Mouse (Mus musculus): ENCODE measurements around the gene Sfxn1. TPM values are rescaled to one million over a fixed set of nuclear protein-coding genes. Genes with fewer than 3 reads are reported as not detected.

Gene Sfxn1
- polyA plus RNA-seq (2016; fragmentation: Nextera tagmentation; extraction: Ambion mirVana), result 83.4 and 84.9 TPM in 2 replicates

DNA sequence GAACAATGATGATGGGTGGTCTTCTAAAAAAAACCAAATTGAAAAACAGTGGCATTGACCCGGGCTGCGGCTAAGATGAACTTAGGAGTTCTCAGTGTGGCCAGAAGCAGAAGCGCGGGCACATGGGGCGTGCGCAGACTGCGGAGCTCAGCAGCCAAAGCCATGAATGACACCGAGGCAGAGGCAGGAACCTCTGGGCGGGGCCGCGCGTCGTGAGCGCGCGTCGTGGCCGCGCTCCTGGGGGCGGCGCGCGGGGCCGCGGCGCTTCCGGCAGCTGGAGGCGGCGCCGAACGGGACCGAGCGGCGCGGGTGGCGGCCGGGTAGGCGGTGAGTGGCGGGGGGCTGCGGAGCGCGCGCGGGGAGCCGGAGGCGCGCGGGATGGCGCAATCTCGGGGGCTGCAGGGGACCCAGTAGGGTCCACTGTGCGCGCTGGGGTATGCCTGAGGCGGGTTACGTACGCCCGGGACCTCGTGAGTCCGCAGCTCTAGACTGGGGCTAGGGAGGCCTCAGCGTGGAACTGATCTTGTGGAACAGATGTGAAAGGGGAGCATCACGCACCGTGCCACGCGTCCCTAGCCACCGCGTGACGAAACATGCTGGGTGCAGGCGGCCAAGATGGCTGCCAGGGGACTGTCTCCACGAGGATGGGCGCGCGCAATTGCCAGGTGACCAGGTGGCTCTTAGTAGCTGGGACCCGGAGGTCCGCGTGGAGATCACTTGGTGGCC is at the start of gene Sfxn1:
Gene Sfxn1, plus strand, starts transcription at position 264 of the 726 bp plus-strand sequence.
- Histone ChIP-seq H3K4me2 (peak within 1 kb of the TSS; percentile 64), H3K4me3 (replicated peaks) (peak within 1 kb of the TSS; percentile 69), H3K36me3 (replicated peaks) (no peaks in the 10 kb centered on the region), H3K9me3 (no peaks in the 10 kb centered on the region), H3K27ac (peak within 1 kb of the TSS; percentile 63), H3K4me1 (peaks cover 29% of the 10 kb centered on the region), H3K9ac (peak within 1 kb of the TSS; percentile 78), H3K27me3 (peaks cover 13% of the 10 kb centered on the region)
- peak; percentile 83 for ATAC-seq (ENCODE audit: low FRiP score)
- under 1% methylated on average over 74 of the region's 74 CpGs for WGBS

- Histone ChIP-seq H3K27ac (no peak overlapping the region), H3K27me3 (no peaks in the 10 kb centered on the region), H3K4me1 (no peaks in the 10 kb centered on the region), H3K36me3 (replicated peaks) (no peaks in the 10 kb centered on the region), H3K4me2 (no peak overlapping the region), H3K9ac (no peak overlapping the region), H3K4me3 (replicated peaks) (no peak overlapping the region), H3K9me3 (no peaks in the 10 kb centered on the region)
- ATAC-seq (ENCODE audit: low FRiP score), result no peak
- WGBS, result 77% methylated on average over 5 of the region's 5 CpGs
These were observed 48.4 kb upstream of the Sfxn1 start for GRCm38 (mm10) chr13:54023311-54023710.

GRCm38 (mm10) chr13:54027079-54027478 is 44.6 kb upstream of the Sfxn1 start:
- Histone ChIP-seq H3K36me3 (replicated peaks) (no peaks in the 10 kb centered on the region), H3K9ac (no peak overlapping the region), H3K9me3 (no peaks in the 10 kb centered on the region), H3K4me3 (replicated peaks) (no peak overlapping the region), H3K27ac (no peak overlapping the region), H3K4me1 (no peaks in the 10 kb centered on the region), H3K4me2 (no peak overlapping the region), H3K27me3 (no peaks in the 10 kb centered on the region)
- ATAC-seq (ENCODE audit: low FRiP score), result no peak
- WGBS, result 88% methylated on average over 7 of the region's 7 CpGs

DNA sequence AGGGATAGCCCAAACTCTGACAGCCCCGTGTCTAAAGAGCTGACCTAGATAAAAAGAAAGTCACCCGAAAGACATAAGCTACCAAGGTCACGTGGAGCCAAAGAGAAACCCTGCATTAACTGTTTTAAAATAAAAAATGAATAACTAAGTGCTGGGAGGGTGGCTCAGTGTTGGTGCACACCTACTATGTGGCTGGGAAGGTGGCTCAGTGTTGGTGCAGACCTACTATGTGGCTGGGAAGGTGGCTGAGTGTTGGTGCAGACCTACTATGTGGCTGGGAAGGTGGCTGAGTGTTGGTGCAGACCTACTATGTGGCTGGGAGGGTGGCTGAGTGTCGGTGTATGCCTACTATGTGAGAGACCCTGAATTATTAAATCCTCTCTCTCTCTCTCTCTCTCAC is 38.0 kb upstream of the Sfxn1 start:
- H3K9me3 ChIP-seq, result no peaks in the 10 kb centered on the region
- 86% methylated on average over 4 of the region's 4 CpGs for WGBS
- H3K36me3 ChIP-seq (replicated peaks), result no peaks in the 10 kb centered on the region
- H3K4me2 ChIP-seq, result no peak overlapping the region
- H3K4me3 ChIP-seq (replicated peaks), result no peak overlapping the region
- no peaks in the 10 kb centered on the region for H3K4me1 ChIP-seq
- ATAC-seq (ENCODE audit: low FRiP score), result no peak
- no peak overlapping the region for H3K9ac ChIP-seq
- no peak overlapping the region for H3K27ac ChIP-seq
- no peaks in the 10 kb centered on the region for H3K27me3 ChIP-seq

GRCm38 (mm10) chr13:54035541-54035940 is 36.1 kb upstream of the Sfxn1 start:
- no peaks in the 10 kb centered on the region for H3K4me1 ChIP-seq
- no peak overlapping the region for H3K27ac ChIP-seq
- H3K4me2 ChIP-seq, result no peak overlapping the region
- no peaks in the 10 kb centered on the region for H3K36me3 ChIP-seq (replicated peaks)
- no peak overlapping the region for H3K4me3 ChIP-seq (replicated peaks)
- no peaks in the 10 kb centered on the region for H3K9me3 ChIP-seq
- ATAC-seq (ENCODE audit: low FRiP score), result no peak
- no peaks in the 10 kb centered on the region for H3K27me3 ChIP-seq
- WGBS, result 77% methylated on average over 1 of the region's 1 CpGs
- no peak overlapping the region for H3K9ac ChIP-seq

- Histone ChIP-seq H3K4me3 (replicated peaks) (no peak overlapping the region), H3K9ac (no peak overlapping the region), H3K27ac (no peak overlapping the region), H3K36me3 (replicated peaks) (no peaks in the 10 kb centered on the region), H3K4me1 (no peaks in the 10 kb centered on the region), H3K9me3 (no peaks in the 10 kb centered on the region), H3K4me2 (no peak overlapping the region), H3K27me3 (peaks cover 5% of the 10 kb centered on the region; the same call in 1 of the 2 replicates)
- ATAC-seq (ENCODE audit: low FRiP score), result no peak
- 86% methylated on average over 4 of the region's 4 CpGs for WGBS
These were observed 33.7 kb upstream of the Sfxn1 start for GRCm38 (mm10) chr13:54037936-54038335.

- no peak overlapping the region for H3K4me3 ChIP-seq (replicated peaks)
- no peaks in the 10 kb centered on the region for H3K9me3 ChIP-seq
- H3K4me1 ChIP-seq, result no peaks in the 10 kb centered on the region
- H3K27ac ChIP-seq, result no peak overlapping the region
- peaks cover 11% of the 10 kb centered on the region; the same call in 1 of the 2 replicates for H3K27me3 ChIP-seq
- no peak overlapping the region for H3K9ac ChIP-seq
- no peaks in the 10 kb centered on the region for H3K36me3 ChIP-seq (replicated peaks)
- no peak for ATAC-seq (ENCODE audit: low FRiP score)
- H3K4me2 ChIP-seq, result no peak overlapping the region
- 87% methylated on average over 2 of the region's 2 CpGs for WGBS
These were observed 31.4 kb upstream of the Sfxn1 start for GRCm38 (mm10) chr13:54040256-54040655.

DNA sequence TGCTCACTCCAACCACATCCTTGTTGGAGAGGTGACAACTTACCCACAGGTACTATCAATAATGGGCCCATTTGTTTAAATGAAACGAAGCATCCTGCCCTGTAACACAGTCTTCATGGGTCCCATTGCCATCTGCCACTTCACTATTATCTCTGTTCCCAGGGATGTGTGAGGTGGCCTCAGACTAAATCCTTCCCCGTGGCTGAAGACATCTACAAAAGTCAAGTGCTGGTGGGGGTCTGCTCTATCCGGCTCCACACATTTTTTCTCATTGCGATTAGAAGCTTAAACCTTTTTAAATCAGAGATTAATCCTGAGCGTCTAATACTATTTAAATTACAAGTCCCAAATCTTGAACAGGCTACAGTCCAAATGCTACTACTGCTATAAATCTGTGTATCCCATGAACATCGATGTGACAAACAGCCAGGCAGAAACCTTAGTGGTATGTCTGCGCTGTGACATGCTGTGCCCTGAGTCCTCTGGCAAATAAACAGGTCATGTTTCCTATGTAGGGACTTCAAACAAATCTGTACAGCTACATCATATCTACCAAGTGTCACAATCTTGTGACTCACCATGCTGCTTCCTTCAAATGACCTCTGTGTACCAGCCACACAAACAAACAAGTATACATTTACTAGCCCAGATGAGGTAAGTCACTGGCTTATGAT is 22.9 kb upstream of the Sfxn1 start:
- no peaks in the 10 kb centered on the region for H3K36me3 ChIP-seq (replicated peaks)
- H3K27ac ChIP-seq, result no peak overlapping the region
- peaks cover 5% of the 10 kb centered on the region; the same call in 1 of the 2 replicates for H3K4me1 ChIP-seq
- peaks cover 17% of the 10 kb centered on the region for H3K27me3 ChIP-seq
- no peak for ATAC-seq (ENCODE audit: low FRiP score)
- WGBS, result 84% methylated on average over 7 of the region's 7 CpGs
- H3K9ac ChIP-seq, result no peak overlapping the region
- no peak overlapping the region for H3K4me3 ChIP-seq (replicated peaks)
- no peaks in the 10 kb centered on the region for H3K9me3 ChIP-seq
- no peak overlapping the region for H3K4me2 ChIP-seq

DNA sequence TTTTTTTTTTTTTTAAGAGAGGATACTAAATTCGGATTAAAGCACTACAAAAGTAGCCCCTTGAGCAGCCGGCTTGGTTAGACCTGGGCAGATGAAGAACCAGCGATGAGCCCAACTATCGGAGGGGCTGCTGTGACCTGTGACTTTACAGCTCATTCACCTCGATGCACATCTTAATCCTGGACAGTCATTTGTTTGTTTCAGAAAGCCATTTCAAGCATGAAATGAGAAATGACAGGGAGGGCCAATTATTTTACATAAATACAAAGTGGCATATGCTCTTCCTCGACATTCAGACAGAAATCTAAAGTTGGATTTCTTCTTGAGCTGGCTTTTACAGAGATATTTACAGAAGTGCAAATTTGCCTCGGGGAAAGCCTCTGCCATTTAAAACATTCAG is 20.0 kb upstream of the Sfxn1 start:
- WGBS, result 41% methylated on average over 7 of the region's 7 CpGs
- H3K4me2 ChIP-seq, result no peak overlapping the region
- H3K27ac ChIP-seq, result no peak overlapping the region
- H3K4me3 ChIP-seq (replicated peaks), result no peak overlapping the region
- H3K9ac ChIP-seq, result no peak overlapping the region
- no peaks in the 10 kb centered on the region for H3K9me3 ChIP-seq
- H3K4me1 ChIP-seq, result peaks cover 17% of the 10 kb centered on the region
- peaks cover 32% of the 10 kb centered on the region for H3K27me3 ChIP-seq
- H3K36me3 ChIP-seq (replicated peaks), result no peaks in the 10 kb centered on the region
- no peak for ATAC-seq (ENCODE audit: low FRiP score)

- Histone ChIP-seq H3K4me1 (peaks cover 17% of the 10 kb centered on the region), H3K9me3 (no peaks in the 10 kb centered on the region), H3K9ac (peak overlapping the region; percentile 56), H3K27me3 (peaks cover 34% of the 10 kb centered on the region), H3K4me3 (replicated peaks) (peak overlapping the region; percentile 51), H3K36me3 (replicated peaks) (no peaks in the 10 kb centered on the region), H3K4me2 (peak overlapping the region; percentile 97), H3K27ac (no peak overlapping the region)
- ATAC-seq (ENCODE audit: low FRiP score), result peak; percentile 33; the same call in 1 of the 2 replicates
- WGBS, result under 1% methylated on average over 20 of the region's 20 CpGs
These were observed 16.7 kb upstream of the Sfxn1 start for GRCm38 (mm10) chr13:54054962-54055361.

DNA sequence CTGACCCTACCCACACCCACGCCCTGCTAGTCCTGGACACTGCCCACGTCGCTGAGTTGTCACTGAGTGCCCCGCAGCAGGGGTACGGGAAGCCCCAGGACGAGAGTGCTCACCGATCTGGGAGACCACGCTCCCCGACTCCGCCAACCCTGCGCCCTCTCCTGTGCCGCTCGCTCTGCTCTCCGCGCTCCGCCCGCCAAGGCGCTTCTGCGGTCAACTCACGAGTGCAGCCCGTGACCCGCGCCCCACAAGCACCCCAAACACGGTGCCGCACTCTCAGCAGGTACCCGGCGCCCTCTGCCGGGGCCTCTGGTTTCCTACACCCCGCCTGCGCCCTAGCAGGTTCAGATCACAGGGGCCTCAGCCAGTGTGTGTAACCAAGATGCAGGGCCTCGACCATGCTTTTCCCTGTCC is 16.2 kb upstream of the Sfxn1 start, which contains the start of gene Drd1:
Gene Drd1, minus strand, starts transcription at position 258 of the 414 bp plus-strand sequence.
- Histone ChIP-seq H3K4me1 (peaks cover 17% of the 10 kb centered on the region), H3K27ac (no peak within 1 kb of the TSS), H3K36me3 (replicated peaks) (no peaks in the 10 kb centered on the region), H3K9ac (peak within 1 kb of the TSS; percentile 56), H3K27me3 (peaks cover 34% of the 10 kb centered on the region), H3K4me2 (peak within 1 kb of the TSS; percentile 97), H3K4me3 (replicated peaks) (peak within 1 kb of the TSS; percentile 51), H3K9me3 (no peaks in the 10 kb centered on the region)
- WGBS, result 0% methylated on average over 31 of the region's 31 CpGs
- ATAC-seq (ENCODE audit: low FRiP score), result peak; percentile 65

- no peak overlapping the region for H3K4me2 ChIP-seq
- no peak overlapping the region for H3K27ac ChIP-seq
- H3K4me3 ChIP-seq (replicated peaks), result no peak overlapping the region
- 83% methylated on average over 3 of the region's 3 CpGs for WGBS
- H3K9me3 ChIP-seq, result no peaks in the 10 kb centered on the region
- H3K27me3 ChIP-seq, result peaks cover 34% of the 10 kb centered on the region
- no peak overlapping the region for H3K9ac ChIP-seq
- no peak for ATAC-seq (ENCODE audit: low FRiP score)
- H3K36me3 ChIP-seq (replicated peaks), result no peaks in the 10 kb centered on the region
- H3K4me1 ChIP-seq, result no peaks in the 10 kb centered on the region
These were observed 9.6 kb upstream of the Sfxn1 start for GRCm38 (mm10) chr13:54062068-54062467.

All from forebrain, embryonic 12.5 days (tissue).